Mouse (Mus musculus) hindlimb bud, embryonic 11.5 days (tissue): ENCODE data around the gene Casp9.
A peak's percentile ranks its signal among the peaks of the same experiment; 100 is the strongest.

Experiments used
- DNase-seq: peaks from one replicate; pipeline ENCODE4 v3.0.0-alpha.2; 2012; ENCODE audit warnings: low read depth, low spot score; ENCODE audit errors: extremely low spot score

The Casp9 gene

GRCm38 (mm10) chr4:141779828-141780227 lies 13.6 kb upstream of the Casp9 start:
- no peak for DNase-seq

- DNase-seq: no peak
Observed at GRCm38 (mm10) chr4:141781201-141781985, 12.0 kb upstream of the Casp9 start.

GRCm38 (mm10) chr4:141784835-141785234 lies 8.6 kb upstream of the Casp9 start:
- no peak for DNase-seq

GRCm38 (mm10) chr4:141786141-141786540 lies 7.3 kb upstream of the Casp9 start:
- no peak for DNase-seq

GRCm38 (mm10) chr4:141787046-141787445 lies 6.4 kb upstream of the Casp9 start:
- no peak for DNase-seq

- no peak for DNase-seq
Observed at GRCm38 (mm10) chr4:141787462-141787861, 6.0 kb upstream of the Casp9 start.

- no peak for DNase-seq
Observed at GRCm38 (mm10) chr4:141789564-141790218, 3.7 kb upstream of the Casp9 start.

- peak; percentile 98 for DNase-seq
Observed at GRCm38 (mm10) chr4:141790524-141790990, 2.9 kb upstream of the Casp9 start, which contains the start of gene Dnajc16. Dnajc16 (minus strand) TSS chr4:141790931.

GRCm38 (mm10) chr4:141791486-141791885 lies 1.9 kb upstream of the Casp9 start:
- DNase-seq: no peak

GRCm38 (mm10) chr4:141791951-141792350 lies 1.5 kb upstream of the Casp9 start:
- no peak for DNase-seq

GRCm38 (mm10) chr4:141792554-141793281 lies 694 bp upstream of the Casp9 start:
- DNase-seq: no peak

- no peak for DNase-seq
Observed at GRCm38 (mm10) chr4:141794152-141794535, 732 bp downstream of the Casp9 start.

GRCm38 (mm10) chr4:141796356-141796755 lies 2.9 kb downstream of the Casp9 start:
- no peak for DNase-seq

- DNase-seq: no peak
Observed at GRCm38 (mm10) chr4:141796954-141797353, 3.5 kb downstream of the Casp9 start.

- no peak for DNase-seq
Observed at GRCm38 (mm10) chr4:141797545-141797944, 4.1 kb downstream of the Casp9 start.

GRCm38 (mm10) chr4:141804105-141804504 lies 10.7 kb downstream of the Casp9 start:
- DNase-seq: no peak

- DNase-seq: no peak
Observed at GRCm38 (mm10) chr4:141805886-141806285, 12.5 kb downstream of the Casp9 start.

GRCm38 (mm10) chr4:141809850-141810464 lies 16.5 kb downstream of the Casp9 start:
- no peak for DNase-seq

- DNase-seq: no peak
Observed at GRCm38 (mm10) chr4:141810975-141811374, 17.6 kb downstream of the Casp9 start.

- no peak for DNase-seq
Observed at GRCm38 (mm10) chr4:141811375-141811774, 18.0 kb downstream of the Casp9 start.

- no peak for DNase-seq
Observed at GRCm38 (mm10) chr4:141816267-141816666, 22.9 kb downstream of the Casp9 start.
